Mouse (Mus musculus): ENCODE results near the gene Hoxd11. TPM values are rescaled to one million over a fixed set of nuclear protein-coding genes. Genes with fewer than 3 reads are reported as not detected.

The Hoxd11 gene
- polyA plus RNA-seq, 2 experiments: 21.4 to 40.0 TPM

DNA sequence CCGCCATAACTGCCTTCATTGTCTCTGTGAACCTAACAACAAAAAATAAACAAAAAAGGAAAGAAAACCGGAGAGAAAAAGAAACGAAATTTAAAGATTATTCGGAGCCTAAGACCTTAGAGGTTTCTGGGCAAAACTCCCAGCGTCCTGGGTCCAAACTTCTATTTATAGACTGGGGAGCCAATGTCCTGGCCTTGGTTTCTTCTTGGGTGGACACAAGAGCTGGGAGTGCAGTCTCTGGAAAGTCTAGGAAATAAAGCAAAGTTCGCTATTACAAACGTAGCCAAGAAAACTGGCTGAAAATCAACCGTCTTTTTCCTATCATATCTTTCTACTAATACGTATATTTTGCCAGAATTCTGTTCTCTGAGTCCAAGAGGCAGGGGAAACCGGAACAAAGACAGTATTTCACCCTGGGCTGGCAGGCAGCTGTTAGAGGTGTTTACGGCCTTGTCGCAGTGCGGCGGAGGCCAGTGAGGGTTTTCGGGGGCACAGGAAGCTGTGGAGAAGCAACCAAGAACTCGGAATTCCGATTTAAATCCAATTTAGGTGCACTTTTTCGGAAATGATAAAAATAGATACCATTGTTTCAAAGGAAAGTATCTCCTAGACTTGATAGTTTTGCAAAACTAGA, 34.9 kb downstream of the Hoxd11 start:
- Histone ChIP-seq H3K36me3 (ENCODE audit: control insufficient read depth, insufficient read depth, low read length) (no peaks in the 10 kb centered on the region), H3K4me3 (replicated peaks; ENCODE audit: low read length) (peak overlapping the region; percentile 7; the same call in 1 of the 2 replicates), H3K27me3 (ENCODE audit: control insufficient read depth, insufficient read depth, low read length) (peaks cover 93% of the 10 kb centered on the region), H3K9ac (ENCODE audit: low read depth, low read length, severe bottlenecking) (no peak overlapping the region), H3K9me3 (ENCODE audit: control insufficient read depth, low read length) (no peaks in the 10 kb centered on the region), H3K4me1 (ENCODE audit: control insufficient read depth, insufficient read depth, low read length) (peaks cover 5% of the 10 kb centered on the region; the same call in 1 of the 2 replicates), H3K4me2 (replicated peaks; ENCODE audit: low read depth, low read length, severe bottlenecking) (peak overlapping the region; percentile 48), H3K27ac (replicated peaks; ENCODE audit: low read depth, low read length) (no peak overlapping the region)
- ATAC-seq (ENCODE audit: low FRiP score, low read depth) (no peak), DNase-seq (ENCODE audit: low spot score) (no peak)
- 6% methylated on average over 18 of the region's 18 CpGs for WGBS
- TF ChIP-seq POLR2A (IDR thresholded peaks at IDR 0.05; ENCODE audit: borderline replicate concordance, extremely low read depth, insufficient read depth, insufficient read length): no peak

DNA sequence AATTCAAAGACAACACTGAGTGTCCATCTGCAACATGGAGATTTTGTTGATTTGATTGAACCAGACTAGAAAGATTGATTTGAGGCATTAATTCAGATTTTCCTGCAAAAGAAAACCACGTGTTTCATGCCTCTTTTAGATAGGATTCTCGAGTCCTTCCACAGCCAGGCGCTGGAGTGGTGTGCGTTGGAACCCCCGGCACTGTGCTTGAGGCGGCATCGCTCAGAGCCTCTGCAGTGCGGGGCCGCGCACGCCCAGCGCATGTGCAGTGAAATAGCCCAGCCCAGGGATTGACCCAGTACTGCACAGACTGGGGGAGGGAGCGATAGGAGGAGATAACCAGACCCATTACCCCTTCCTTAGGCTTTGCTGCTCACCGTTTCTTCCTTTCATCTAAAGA, 35.5 kb downstream of the Hoxd11 start:
- Histone ChIP-seq H3K36me3 (ENCODE audit: control insufficient read depth, insufficient read depth, low read length) (no peaks in the 10 kb centered on the region), H3K4me3 (replicated peaks; ENCODE audit: low read length) (0 out of 2 replicates have a peak overlapping the region, but pooled peaks have one; percentile 7), H3K4me2 (replicated peaks; ENCODE audit: low read depth, low read length, severe bottlenecking) (peak overlapping the region; percentile 48), H3K9ac (ENCODE audit: low read depth, low read length, severe bottlenecking) (no peak overlapping the region), H3K9me3 (ENCODE audit: control insufficient read depth, low read length) (no peaks in the 10 kb centered on the region), H3K27ac (replicated peaks; ENCODE audit: low read depth, low read length) (no peak overlapping the region), H3K27me3 (ENCODE audit: control insufficient read depth, insufficient read depth, low read length) (peaks cover 92% of the 10 kb centered on the region), H3K4me1 (ENCODE audit: control insufficient read depth, insufficient read depth, low read length) (peaks cover 5% of the 10 kb centered on the region; the same call in 1 of the 2 replicates)
- no peak for TF ChIP-seq POLR2A (IDR thresholded peaks at IDR 0.05; ENCODE audit: borderline replicate concordance, extremely low read depth, insufficient read depth, insufficient read length)
- no peak for ATAC-seq (ENCODE audit: low FRiP score, low read depth)
- no peak for DNase-seq (ENCODE audit: low spot score)
- 1% methylated on average over 14 of the region's 14 CpGs for whole genome bisulfite sequencing

DNA sequence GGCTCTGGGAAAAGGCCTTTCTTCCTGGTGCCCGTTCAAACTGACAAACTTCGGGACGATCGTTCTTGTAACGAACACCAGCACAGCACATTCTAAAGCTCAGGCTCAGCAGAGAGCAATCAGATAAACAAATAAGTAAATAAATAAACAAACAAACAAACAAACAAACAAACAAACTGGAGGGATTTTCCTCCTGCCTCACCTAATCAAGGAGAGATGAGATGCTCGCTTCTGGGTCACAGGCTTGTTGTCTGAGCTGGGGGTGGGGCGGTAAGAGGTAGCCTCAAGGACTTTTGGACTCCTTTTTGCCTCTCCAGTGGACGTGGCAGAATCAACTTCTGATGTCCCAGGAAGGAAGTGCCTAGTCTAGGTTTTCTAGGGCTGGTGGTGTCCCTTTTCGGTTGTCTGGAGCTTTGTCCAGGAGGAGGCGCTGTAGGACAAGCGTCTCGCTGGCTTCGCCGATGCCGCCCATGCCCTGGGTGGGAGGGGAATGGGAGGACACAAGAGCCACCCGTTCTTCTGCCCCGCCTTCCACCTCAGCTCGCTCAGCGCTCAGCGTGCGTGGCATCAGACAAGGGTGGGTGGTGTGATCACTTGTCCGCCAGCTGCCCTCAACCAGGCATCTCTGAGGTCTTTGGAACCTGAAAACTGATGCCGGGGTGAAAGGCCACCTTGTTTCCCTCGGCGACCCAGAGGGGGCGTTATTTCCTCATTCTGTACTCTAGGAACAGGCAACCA, 36.3 kb downstream of the Hoxd11 start:
- H3K9me3 ChIP-seq (ENCODE audit: control insufficient read depth, low read length): no peaks in the 10 kb centered on the region
- ATAC-seq (ENCODE audit: low FRiP score, low read depth): peak; percentile 58
- DNase-seq (ENCODE audit: low spot score): peak; percentile 90
- 0 out of 2 replicates have a peak, but pooled peaks have one; percentile 16 for TF ChIP-seq POLR2A (IDR thresholded peaks at IDR 0.05; ENCODE audit: borderline replicate concordance, extremely low read depth, insufficient read depth, insufficient read length)
- H3K4me2 ChIP-seq (replicated peaks; ENCODE audit: low read depth, low read length, severe bottlenecking): peak overlapping the region; percentile 48
- H3K4me3 ChIP-seq (replicated peaks; ENCODE audit: low read length): peak overlapping the region; percentile 18
- H3K36me3 ChIP-seq (ENCODE audit: control insufficient read depth, insufficient read depth, low read length): no peaks in the 10 kb centered on the region
- peaks cover 5% of the 10 kb centered on the region; the same call in 1 of the 2 replicates for H3K4me1 ChIP-seq (ENCODE audit: control insufficient read depth, insufficient read depth, low read length)
- H3K9ac ChIP-seq (ENCODE audit: low read depth, low read length, severe bottlenecking): no peak overlapping the region
- 4% methylated on average over 26 of the region's 26 CpGs for WGBS
- peaks cover 92% of the 10 kb centered on the region for H3K27me3 ChIP-seq (ENCODE audit: control insufficient read depth, insufficient read depth, low read length)
- no peak overlapping the region for H3K27ac ChIP-seq (replicated peaks; ENCODE audit: low read depth, low read length)

DNA sequence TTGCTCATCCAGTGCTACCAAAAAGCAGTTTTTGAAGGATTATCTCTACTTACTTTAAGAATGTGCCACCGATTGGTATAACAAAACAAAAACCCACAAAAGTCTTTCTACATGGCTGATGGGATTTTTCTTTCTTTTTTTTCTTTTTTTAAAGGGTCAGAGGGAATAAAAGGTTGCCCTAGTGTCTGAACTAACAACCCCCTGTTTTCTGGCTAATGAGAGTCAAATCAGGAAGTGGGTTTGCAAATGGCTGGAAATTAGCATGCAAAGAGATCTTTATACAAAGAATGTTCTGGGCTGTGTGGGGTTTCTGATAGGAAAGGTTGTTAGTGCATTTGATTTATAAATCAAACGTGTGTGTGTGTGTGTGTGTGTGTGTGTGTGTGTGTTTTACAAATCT, 41.0 kb downstream of the Hoxd11 start:
- WGBS: 21% methylated on average over 2 of the region's 2 CpGs
- DNase-seq (ENCODE audit: low spot score): no peak
- peaks cover 95% of the 10 kb centered on the region for H3K27me3 ChIP-seq (ENCODE audit: control insufficient read depth, insufficient read depth, low read length)
- H3K4me2 ChIP-seq (replicated peaks; ENCODE audit: low read depth, low read length, severe bottlenecking): no peak overlapping the region
- TF ChIP-seq POLR2A (IDR thresholded peaks at IDR 0.05; ENCODE audit: borderline replicate concordance, extremely low read depth, insufficient read depth, insufficient read length): no peak
- no peak overlapping the region for H3K4me3 ChIP-seq (replicated peaks; ENCODE audit: low read length)
- no peak for ATAC-seq (ENCODE audit: low FRiP score, low read depth)
- H3K36me3 ChIP-seq (ENCODE audit: control insufficient read depth, insufficient read depth, low read length): no peaks in the 10 kb centered on the region
- H3K4me1 ChIP-seq (ENCODE audit: control insufficient read depth, insufficient read depth, low read length): no peaks in the 10 kb centered on the region
- H3K9ac ChIP-seq (ENCODE audit: low read depth, low read length, severe bottlenecking): no peak overlapping the region
- H3K9me3 ChIP-seq (ENCODE audit: control insufficient read depth, low read length): no peaks in the 10 kb centered on the region
- no peak overlapping the region for H3K27ac ChIP-seq (replicated peaks; ENCODE audit: low read depth, low read length)

DNA sequence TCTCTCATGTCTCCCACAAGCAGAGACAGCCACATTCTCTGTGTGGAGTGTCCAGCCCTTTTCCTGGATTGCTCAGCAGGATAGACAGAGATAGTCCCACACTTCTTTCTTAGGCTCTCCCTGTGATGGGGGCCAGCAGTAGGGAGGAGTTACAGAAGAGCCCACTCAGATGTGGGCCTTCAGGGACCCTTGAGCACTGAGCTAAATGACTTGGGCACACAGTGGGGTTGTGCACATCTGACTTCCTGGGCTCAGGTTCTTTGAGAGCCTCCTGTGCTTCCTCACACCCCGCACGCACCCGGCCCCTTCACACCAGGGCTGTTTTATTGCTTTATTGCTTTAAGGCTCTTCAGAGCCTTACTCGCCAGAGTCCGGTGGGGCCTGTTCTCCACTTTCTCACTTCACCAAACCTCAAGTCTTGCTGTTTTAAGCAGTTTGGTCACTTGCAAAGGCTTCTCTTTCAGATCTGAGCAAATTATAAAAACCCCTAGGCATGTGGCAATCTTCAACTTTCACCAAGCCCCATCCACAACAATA, 41.7 kb downstream of the Hoxd11 start:
- no peak for DNase-seq (ENCODE audit: low spot score)
- no peak overlapping the region for H3K4me3 ChIP-seq (replicated peaks; ENCODE audit: low read length)
- no peak overlapping the region for H3K4me2 ChIP-seq (replicated peaks; ENCODE audit: low read depth, low read length, severe bottlenecking)
- H3K9me3 ChIP-seq (ENCODE audit: control insufficient read depth, low read length): no peaks in the 10 kb centered on the region
- peaks cover 95% of the 10 kb centered on the region for H3K27me3 ChIP-seq (ENCODE audit: control insufficient read depth, insufficient read depth, low read length)
- H3K9ac ChIP-seq (ENCODE audit: low read depth, low read length, severe bottlenecking): no peak overlapping the region
- H3K27ac ChIP-seq (replicated peaks; ENCODE audit: low read depth, low read length): no peak overlapping the region
- H3K4me1 ChIP-seq (ENCODE audit: control insufficient read depth, insufficient read depth, low read length): no peaks in the 10 kb centered on the region
- no peak for ATAC-seq (ENCODE audit: low FRiP score, low read depth)
- H3K36me3 ChIP-seq (ENCODE audit: control insufficient read depth, insufficient read depth, low read length): no peaks in the 10 kb centered on the region
- no peak for TF ChIP-seq POLR2A (IDR thresholded peaks at IDR 0.05; ENCODE audit: borderline replicate concordance, extremely low read depth, insufficient read depth, insufficient read length)
- WGBS: 8% methylated on average over 5 of the region's 5 CpGs
